Mouse (Mus musculus): ENCODE results near the gene Olfr173. TPM values are rescaled to one million over a fixed set of nuclear protein-coding genes. Genes with fewer than 3 reads are reported as not detected.

Gene Olfr173
- polyA plus RNA-seq (2015; fragmentation: Nextera tagmentation; extraction: Ambion mirVana): not detected in 2 replicates

DNA sequence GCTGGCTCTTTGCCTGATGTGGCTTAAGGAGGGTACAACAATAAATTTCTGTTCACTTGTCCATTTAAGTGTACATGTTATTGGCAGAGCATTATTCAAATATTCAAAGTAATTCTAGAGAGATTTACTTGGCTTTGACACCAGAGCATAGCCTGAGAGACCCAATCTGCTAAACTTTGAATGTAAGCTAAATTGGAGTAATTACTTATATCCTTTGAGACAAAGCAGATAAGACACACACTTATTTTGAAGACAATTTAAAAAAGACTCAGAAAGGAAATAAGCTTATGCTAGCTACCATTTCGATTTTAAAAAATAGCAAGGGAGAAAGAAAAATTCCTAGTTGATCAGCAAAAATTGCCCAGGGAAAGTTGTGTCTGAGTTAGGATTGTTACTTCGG lies at the start of gene Olfr173:
Olfr173 (minus strand) TSS at position 101 of the 400 bp plus-strand sequence.
- no peak for ATAC-seq (ENCODE audit: low FRiP score, low read depth)
- H3K36me3 ChIP-seq: no peaks in the 10 kb centered on the region
- H3K9me3 ChIP-seq: no peaks in the 10 kb centered on the region
- no peak within 1 kb of the TSS for H3K9ac ChIP-seq
- H3K27me3 ChIP-seq: no peaks in the 10 kb centered on the region
- 77% methylated on average over 2 of the region's 2 CpGs for WGBS
- H3K4me3 ChIP-seq: no peak within 1 kb of the TSS
- H3K27ac ChIP-seq (replicated peaks): no peak within 1 kb of the TSS
- no peak within 1 kb of the TSS for H3K4me2 ChIP-seq
- H3K4me1 ChIP-seq (replicated peaks): no peaks in the 10 kb centered on the region

DNA sequence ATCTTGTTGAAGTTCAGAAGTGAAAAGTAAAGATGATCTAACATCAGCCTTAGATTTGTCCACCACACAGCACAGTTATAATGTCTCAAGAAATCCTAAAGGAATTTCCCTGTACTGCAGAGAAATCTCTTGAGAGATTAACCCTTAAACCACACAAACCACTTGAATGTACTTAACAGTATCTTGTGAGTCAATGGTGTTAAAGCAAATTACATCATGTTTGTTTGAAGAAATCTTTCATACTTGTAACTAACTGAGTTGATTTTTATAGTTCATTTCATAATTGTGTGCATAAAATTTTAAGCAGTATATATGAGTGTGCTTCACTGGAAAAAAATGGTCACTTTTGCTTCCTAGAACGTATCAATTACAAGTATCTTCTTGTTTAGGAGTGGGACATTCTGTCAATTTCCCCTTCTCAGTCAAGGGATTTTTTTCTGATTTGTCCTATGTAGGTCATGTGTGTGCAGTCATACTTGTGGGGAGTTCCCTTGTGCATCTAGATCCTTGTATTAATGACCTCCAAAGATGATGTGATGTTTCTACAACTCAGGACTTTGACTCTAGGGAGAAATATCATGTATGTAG lies 26.8 kb upstream of the Olfr173 start, which contains the start of gene Olfr175-ps1:
Olfr175-ps1 (minus strand) TSS at position 51 of the 588 bp plus-strand sequence.
- no peak within 1 kb of the TSS for H3K4me3 ChIP-seq
- H3K9ac ChIP-seq: no peak within 1 kb of the TSS
- ATAC-seq (ENCODE audit: low FRiP score, low read depth): no peak
- no peaks in the 10 kb centered on the region for H3K27me3 ChIP-seq
- no peaks in the 10 kb centered on the region for H3K9me3 ChIP-seq
- no peaks in the 10 kb centered on the region for H3K36me3 ChIP-seq
- H3K4me1 ChIP-seq (replicated peaks): no peaks in the 10 kb centered on the region
- H3K4me2 ChIP-seq: no peak within 1 kb of the TSS
- 93% methylated on average over 1 of the region's 1 CpGs for WGBS
- no peak within 1 kb of the TSS for H3K27ac ChIP-seq (replicated peaks)

DNA sequence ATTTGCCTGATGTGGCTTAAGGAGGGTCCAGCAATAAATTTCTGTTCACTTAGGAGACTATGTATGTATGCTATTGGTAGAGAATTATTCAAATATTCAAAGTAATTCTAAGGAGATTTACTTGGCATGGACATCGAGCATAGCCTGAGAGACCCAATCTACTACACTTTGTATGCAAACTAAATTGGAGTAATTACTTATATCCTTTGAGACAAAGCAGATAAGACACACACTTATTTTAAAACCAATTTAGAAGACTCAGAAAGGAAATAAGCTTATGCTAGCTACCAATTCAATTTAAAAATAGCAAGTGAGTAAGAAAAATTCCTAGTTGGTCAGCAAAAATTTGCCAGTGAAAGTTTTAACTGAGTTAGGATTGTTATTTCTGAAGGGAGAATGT lies 37.0 kb downstream of the Olfr173 start, which contains the start of gene Olfr172:
Olfr172 (minus strand) TSS at position 101 of the 400 bp plus-strand sequence.
- H3K27me3 ChIP-seq: no peaks in the 10 kb centered on the region
- no peaks in the 10 kb centered on the region for H3K36me3 ChIP-seq
- H3K9ac ChIP-seq: no peak within 1 kb of the TSS
- no peak within 1 kb of the TSS for H3K4me3 ChIP-seq
- 67% methylated on average over 1 of the region's 1 CpGs for WGBS
- H3K4me2 ChIP-seq: no peak within 1 kb of the TSS
- no peak within 1 kb of the TSS for H3K27ac ChIP-seq (replicated peaks)
- H3K4me1 ChIP-seq (replicated peaks): no peaks in the 10 kb centered on the region
- no peaks in the 10 kb centered on the region for H3K9me3 ChIP-seq
- ATAC-seq (ENCODE audit: low FRiP score, low read depth): no peak

DNA sequence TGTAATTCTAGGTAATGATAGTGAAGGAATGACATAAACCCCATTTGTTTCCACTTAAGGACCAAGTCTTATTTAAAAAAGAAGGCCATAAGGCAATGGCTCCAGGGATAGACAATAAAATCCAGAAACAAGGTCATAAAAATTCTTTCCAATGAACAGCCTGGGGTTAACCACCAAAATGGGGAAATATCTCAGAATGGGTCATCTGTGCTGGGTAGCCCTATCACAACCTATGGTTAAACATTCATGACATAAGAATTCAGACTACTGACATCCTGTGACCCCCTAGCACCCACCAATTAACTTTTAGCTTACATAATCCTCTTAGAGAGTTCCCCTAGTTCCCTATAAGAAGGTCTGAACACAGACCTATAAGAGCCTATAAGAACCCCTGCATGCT lies 43.9 kb downstream of the Olfr173 start:
- Histone ChIP-seq H3K9me3 (no peaks in the 10 kb centered on the region), H3K27ac (replicated peaks) (no peak overlapping the region), H3K9ac (no peak overlapping the region), H3K4me3 (no peak overlapping the region), H3K4me2 (no peak overlapping the region), H3K36me3 (no peaks in the 10 kb centered on the region), H3K27me3 (no peaks in the 10 kb centered on the region), H3K4me1 (replicated peaks) (no peaks in the 10 kb centered on the region)
- ATAC-seq (ENCODE audit: low FRiP score, low read depth): no peak

DNA sequence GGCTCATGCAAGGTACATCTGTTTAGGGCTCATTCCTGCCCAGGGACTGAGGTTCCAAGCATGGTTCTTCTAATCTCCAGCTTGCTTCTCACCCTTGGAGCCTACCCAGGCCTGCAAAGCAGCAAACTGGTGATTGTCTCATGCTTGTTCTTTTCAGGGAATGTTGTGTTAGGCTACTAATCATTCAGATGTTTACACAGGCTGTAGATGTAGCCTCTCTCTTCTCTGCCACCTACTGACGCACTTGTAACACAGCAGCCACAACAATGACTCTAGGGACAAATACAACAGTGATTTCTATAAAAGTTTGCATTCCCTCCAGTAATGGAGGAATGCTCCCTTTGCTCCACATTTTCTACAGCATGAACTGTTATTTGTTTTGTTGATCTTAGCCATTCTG lies 48.8 kb downstream of the Olfr173 start:
- H3K4me1 ChIP-seq (replicated peaks): no peaks in the 10 kb centered on the region
- no peak overlapping the region for H3K4me2 ChIP-seq
- H3K27me3 ChIP-seq: no peaks in the 10 kb centered on the region
- H3K9ac ChIP-seq: no peak overlapping the region
- no peaks in the 10 kb centered on the region for H3K9me3 ChIP-seq
- H3K27ac ChIP-seq (replicated peaks): no peak overlapping the region
- no peak for ATAC-seq (ENCODE audit: low FRiP score, low read depth)
- H3K36me3 ChIP-seq: no peaks in the 10 kb centered on the region
- 40% methylated on average over 1 of the region's 1 CpGs for WGBS
- no peak overlapping the region for H3K4me3 ChIP-seq

DNA sequence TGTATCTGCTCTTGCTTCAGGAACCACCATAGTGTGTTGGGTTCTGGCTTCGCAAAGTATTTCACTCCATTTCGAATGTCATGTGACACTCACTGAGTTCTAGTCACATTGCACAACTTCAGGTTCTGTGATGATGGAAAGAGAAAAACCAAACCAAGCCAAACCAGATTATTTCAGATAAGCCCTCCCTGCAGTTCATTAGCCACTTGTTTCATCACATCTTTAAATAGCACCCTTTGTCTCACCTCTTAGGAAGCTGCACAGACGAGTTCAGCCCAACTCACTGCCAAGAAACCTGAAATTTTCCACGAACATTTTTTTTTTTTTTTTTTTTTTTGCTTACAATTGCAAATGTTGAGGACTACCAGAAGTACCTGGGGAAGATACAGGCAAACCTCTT lies 53.4 kb downstream of the Olfr173 start:
- Histone ChIP-seq H3K4me3 (no peak overlapping the region), H3K27me3 (no peaks in the 10 kb centered on the region), H3K36me3 (no peaks in the 10 kb centered on the region), H3K4me1 (replicated peaks) (no peaks in the 10 kb centered on the region), H3K9ac (no peak overlapping the region), H3K4me2 (no peak overlapping the region), H3K9me3 (no peaks in the 10 kb centered on the region), H3K27ac (replicated peaks) (no peak overlapping the region)
- no peak for ATAC-seq (ENCODE audit: low FRiP score, low read depth)
- 84% methylated on average over 4 of the region's 4 CpGs for WGBS

Small RNA genes within 50 kb of the gene (microRNA-seq; reads per million reads assigned to microRNA genes)
- not detected for gene Gm27564

Other genes with a start within 250 kb of the Olfr173 start
- gene Gm813, start 183.3 kb downstream of the Olfr173 start, polyA plus RNA-seq (2015; fragmentation: Nextera tagmentation; extraction: Ambion mirVana): not detected in 2 replicates
- 0.13 TPM in 1 of 2 replicates, not detected in the other for gene E330017A01Rik, start 161.5 kb downstream of the Olfr173 start, polyA plus RNA-seq (2015; fragmentation: Nextera tagmentation; extraction: Ambion mirVana)
- gene Cpox, start 130.0 kb downstream of the Olfr173 start, polyA plus RNA-seq (2015; fragmentation: Nextera tagmentation; extraction: Ambion mirVana): 17.4 and 17.9 TPM in 2 replicates
- 0.13 TPM in 1 of 2 replicates, not detected in the other for gene Gpr15, start 81.2 kb downstream of the Olfr173 start, polyA plus RNA-seq (2015; fragmentation: Nextera tagmentation; extraction: Ambion mirVana)
- gene Cldnd1, start 72.4 kb downstream of the Olfr173 start, polyA plus RNA-seq (2015; fragmentation: Nextera tagmentation; extraction: Ambion mirVana): 132 and 148 TPM in 2 replicates
- gene Olfr172, start 37.1 kb downstream of the Olfr173 start, polyA plus RNA-seq (2015; fragmentation: Nextera tagmentation; extraction: Ambion mirVana): not detected in 2 replicates
- gene Olfr175-ps1, start 26.5 kb upstream of the Olfr173 start, polyA plus RNA-seq (2015; fragmentation: Nextera tagmentation; extraction: Ambion mirVana): not detected in 2 replicates
- gene Olfr177, start 74.5 kb upstream of the Olfr173 start, polyA plus RNA-seq (2015; fragmentation: Nextera tagmentation; extraction: Ambion mirVana): not detected in 2 replicates
- not detected in 2 replicates for gene Olfr178, start 91.8 kb upstream of the Olfr173 start, polyA plus RNA-seq (2015; fragmentation: Nextera tagmentation; extraction: Ambion mirVana)
- gene Olfr181, start 128.5 kb upstream of the Olfr173 start, polyA plus RNA-seq (2015; fragmentation: Nextera tagmentation; extraction: Ambion mirVana): not detected in 2 replicates
- gene Olfr180, start 129.1 kb upstream of the Olfr173 start, polyA plus RNA-seq (2015; fragmentation: Nextera tagmentation; extraction: Ambion mirVana): not detected in 2 replicates
- not detected in 2 replicates for gene Olfr183, start 195.1 kb upstream of the Olfr173 start, polyA plus RNA-seq (2015; fragmentation: Nextera tagmentation; extraction: Ambion mirVana)
- gene Olfr186, start 230.0 kb upstream of the Olfr173 start, polyA plus RNA-seq (2015; fragmentation: Nextera tagmentation; extraction: Ambion mirVana): not detected in 2 replicates
- gene Olfr187, start 239.5 kb upstream of the Olfr173 start, polyA plus RNA-seq (2015; fragmentation: Nextera tagmentation; extraction: Ambion mirVana): not detected in 2 replicates